Mouse (Mus musculus): Measurements from ENCODE around the gene Pak1ip1. TPM values are rescaled to one million over a fixed set of nuclear protein-coding genes. Genes with fewer than 3 reads are reported as not detected.
"Not testable (repeated sequence)": the region's sequence is repeated elsewhere in the genome, so short reads cannot be mapped to it uniquely, and the experiment has no call there.

The Pak1ip1 gene
- polyA plus RNA-seq, 1 experiment from 2014 or later: 105 TPM

- Histone ChIP-seq H3K27me3 (replicated peaks; ENCODE audit: control insufficient read depth, insufficient read depth, low read length) (no peaks in the 10 kb centered on the region), H3K4me1 (replicated peaks; ENCODE audit: control insufficient read depth, insufficient read depth, low read length) (no peaks in the 10 kb centered on the region), H3K36me3 (ENCODE audit: control insufficient read depth, insufficient read depth, low read length) (no peaks in the 10 kb centered on the region), H3K9me3 (ENCODE audit: control insufficient read depth, low read length) (no peaks in the 10 kb centered on the region), H3K4me3 (ENCODE audit: low read depth, low read length) (no peak overlapping the region), H3K27ac (ENCODE audit: low read depth, low read length) (no peak overlapping the region), H3K4me2 (no peak overlapping the region), H3K9ac (ENCODE audit: low read depth, low read length) (no peak overlapping the region)
- WGBS: 67% methylated on average over 2 of the region's 2 CpGs
- ATAC-seq (replicated peaks; ENCODE audit: low FRiP score): no peak
- no peak for DNase-seq (ENCODE audit: low spot score)
Measured at GRCm38 (mm10) chr13:40971831-40972230, 29.0 kb upstream of the Pak1ip1 start.

DNA sequence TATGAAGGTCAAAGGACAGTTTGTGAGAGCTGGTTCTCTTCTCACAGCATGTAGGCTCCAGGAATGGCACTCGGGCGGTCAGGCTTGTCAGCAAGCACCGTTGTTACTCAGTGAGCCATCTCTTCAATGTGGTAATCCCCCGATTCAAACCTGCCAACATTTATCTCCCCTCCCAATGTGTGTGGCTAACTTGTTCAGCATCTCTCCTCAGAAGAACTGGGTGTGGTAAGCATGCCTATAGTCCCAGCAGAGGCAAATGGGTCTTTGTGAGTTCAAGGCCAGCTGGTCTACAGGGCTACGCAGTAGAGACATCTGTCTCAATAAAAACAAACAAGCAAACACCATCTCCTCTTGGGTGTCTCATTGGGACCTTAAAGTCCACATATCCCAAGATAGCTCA lies 27.8 kb upstream of the Pak1ip1 start:
- no peaks in the 10 kb centered on the region for H3K4me1 ChIP-seq (replicated peaks; ENCODE audit: control insufficient read depth, insufficient read depth, low read length)
- H3K9ac ChIP-seq (ENCODE audit: low read depth, low read length): no peak overlapping the region
- DNase-seq (ENCODE audit: low spot score) (no peak), ATAC-seq (replicated peaks; ENCODE audit: low FRiP score) (no peak)
- H3K27ac ChIP-seq (ENCODE audit: low read depth, low read length): no peak overlapping the region
- H3K9me3 ChIP-seq (ENCODE audit: control insufficient read depth, low read length): no peaks in the 10 kb centered on the region
- H3K4me2 ChIP-seq: no peak overlapping the region
- no peaks in the 10 kb centered on the region for H3K36me3 ChIP-seq (ENCODE audit: control insufficient read depth, insufficient read depth, low read length)
- no peak overlapping the region for H3K4me3 ChIP-seq (ENCODE audit: low read depth, low read length)
- no peaks in the 10 kb centered on the region for H3K27me3 ChIP-seq (replicated peaks; ENCODE audit: control insufficient read depth, insufficient read depth, low read length)
- 87% methylated on average over 5 of the region's 5 CpGs for WGBS

DNA sequence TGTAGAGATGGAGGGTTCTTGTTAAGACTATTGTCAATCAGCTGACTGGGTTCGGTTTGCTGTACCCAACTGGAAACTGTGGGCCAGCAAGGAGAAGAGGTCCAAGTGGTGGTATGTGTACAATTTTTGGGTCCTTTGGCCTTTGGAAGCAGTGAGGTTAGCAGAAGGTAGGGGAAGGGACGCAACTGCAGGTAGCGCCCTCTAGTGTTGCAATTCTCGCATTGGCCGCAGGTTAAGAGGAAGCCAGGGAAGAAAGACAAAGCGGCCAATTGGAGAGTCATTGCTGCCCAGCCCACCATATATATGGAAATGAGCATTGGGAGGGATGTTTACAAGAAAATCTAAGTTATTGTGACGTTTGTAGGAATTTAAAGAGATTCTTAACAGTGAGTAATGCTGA lies 23.2 kb upstream of the Pak1ip1 start:
- H3K4me3 ChIP-seq (ENCODE audit: low read depth, low read length): no peak overlapping the region
- H3K36me3 ChIP-seq (ENCODE audit: control insufficient read depth, insufficient read depth, low read length): no peaks in the 10 kb centered on the region
- H3K27ac ChIP-seq (ENCODE audit: low read depth, low read length): no peak overlapping the region
- H3K9ac ChIP-seq (ENCODE audit: low read depth, low read length): no peak overlapping the region
- no peaks in the 10 kb centered on the region for H3K4me1 ChIP-seq (replicated peaks; ENCODE audit: control insufficient read depth, insufficient read depth, low read length)
- WGBS: 13% methylated on average over 7 of the region's 7 CpGs
- no peak overlapping the region for H3K4me2 ChIP-seq
- no peaks in the 10 kb centered on the region for H3K9me3 ChIP-seq (ENCODE audit: control insufficient read depth, low read length)
- no peak for ATAC-seq (replicated peaks; ENCODE audit: low FRiP score)
- no peak for DNase-seq (ENCODE audit: low spot score)
- no peaks in the 10 kb centered on the region for H3K27me3 ChIP-seq (replicated peaks; ENCODE audit: control insufficient read depth, insufficient read depth, low read length)

DNA sequence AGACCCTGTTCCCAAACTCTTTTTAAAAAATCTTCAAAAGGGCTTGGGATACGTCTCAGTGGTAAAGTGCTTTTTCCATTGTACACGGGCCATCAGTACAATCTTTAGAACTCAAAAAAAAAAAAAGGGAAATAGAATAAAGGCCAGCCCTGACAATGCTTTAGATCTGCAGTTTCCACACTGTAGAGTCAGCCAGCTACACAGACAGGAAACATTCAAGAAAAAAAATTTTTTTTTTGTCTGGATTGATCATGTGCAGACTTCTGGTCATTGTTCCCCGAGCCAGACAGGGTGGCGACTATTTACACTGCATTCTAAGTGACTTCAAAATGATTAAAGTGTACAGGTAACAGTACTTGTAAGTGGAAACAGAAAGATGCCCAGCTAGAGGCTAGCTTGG lies 22.2 kb upstream of the Pak1ip1 start:
- ATAC-seq (replicated peaks; ENCODE audit: low FRiP score) (no peak), DNase-seq (ENCODE audit: low spot score) (no peak)
- Histone ChIP-seq H3K9ac (ENCODE audit: low read depth, low read length) (no peak overlapping the region), H3K9me3 (ENCODE audit: control insufficient read depth, low read length) (no peaks in the 10 kb centered on the region), H3K27me3 (replicated peaks; ENCODE audit: control insufficient read depth, insufficient read depth, low read length) (no peaks in the 10 kb centered on the region), H3K4me3 (ENCODE audit: low read depth, low read length) (no peak overlapping the region), H3K4me2 (no peak overlapping the region), H3K4me1 (replicated peaks; ENCODE audit: control insufficient read depth, insufficient read depth, low read length) (no peaks in the 10 kb centered on the region; the same call in 1 of the 2 replicates), H3K27ac (ENCODE audit: low read depth, low read length) (no peak overlapping the region), H3K36me3 (ENCODE audit: control insufficient read depth, insufficient read depth, low read length) (no peaks in the 10 kb centered on the region)
- 58% methylated on average over 4 of the region's 4 CpGs for WGBS

DNA sequence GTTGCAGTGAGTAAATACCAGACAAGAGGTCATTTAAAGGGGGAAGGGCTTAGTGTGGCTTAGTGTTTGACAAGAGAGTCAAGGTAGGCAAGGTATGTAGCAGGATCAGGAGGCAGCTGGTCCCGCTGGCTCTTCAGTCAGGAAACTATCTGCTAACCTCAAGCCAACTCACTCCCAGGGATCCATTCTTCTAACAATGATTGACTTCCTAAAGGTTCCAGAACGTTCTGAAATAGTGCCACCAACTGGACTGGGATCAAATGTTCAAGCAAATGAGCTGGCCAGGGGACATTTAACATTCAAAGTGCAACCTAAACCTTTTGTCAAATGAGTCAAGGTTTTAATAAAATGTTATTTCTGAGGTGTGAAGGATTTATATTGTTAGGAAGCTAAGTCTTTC lies 21.5 kb upstream of the Pak1ip1 start:
- Histone ChIP-seq H3K9ac (ENCODE audit: low read depth, low read length) (no peak overlapping the region), H3K9me3 (ENCODE audit: control insufficient read depth, low read length) (no peaks in the 10 kb centered on the region), H3K27me3 (replicated peaks; ENCODE audit: control insufficient read depth, insufficient read depth, low read length) (no peaks in the 10 kb centered on the region), H3K4me3 (ENCODE audit: low read depth, low read length) (no peak overlapping the region), H3K36me3 (ENCODE audit: control insufficient read depth, insufficient read depth, low read length) (no peaks in the 10 kb centered on the region), H3K4me1 (replicated peaks; ENCODE audit: control insufficient read depth, insufficient read depth, low read length) (no peaks in the 10 kb centered on the region; the same call in 1 of the 2 replicates), H3K4me2 (no peak overlapping the region), H3K27ac (ENCODE audit: low read depth, low read length) (no peak overlapping the region)
- ATAC-seq (replicated peaks; ENCODE audit: low FRiP score) (no peak), DNase-seq (ENCODE audit: low spot score) (no peak)
- 44% methylated on average over 2 of the region's 2 CpGs for WGBS

DNA sequence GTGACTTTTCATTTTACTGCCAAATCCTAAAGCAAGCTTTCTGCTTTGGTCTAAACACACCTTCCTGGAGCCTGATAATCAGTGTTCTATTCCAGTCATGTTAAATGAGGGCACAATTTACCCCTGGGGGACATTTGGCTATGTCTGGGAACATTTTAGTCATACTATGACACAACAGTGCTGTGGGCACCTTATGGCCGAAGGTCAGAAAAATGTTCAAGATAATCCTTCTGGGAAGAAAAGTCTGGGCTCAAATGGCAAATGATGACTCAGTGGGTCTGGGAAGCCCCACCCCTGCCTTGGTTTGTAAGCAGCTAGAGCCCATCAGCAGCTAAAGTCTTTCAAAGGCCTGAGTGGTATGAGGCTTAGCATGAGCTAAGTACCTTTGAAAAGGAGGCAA lies 18.1 kb upstream of the Pak1ip1 start:
- 76% methylated on average over 1 of the region's 1 CpGs for WGBS
- Histone ChIP-seq H3K4me2 (no peak overlapping the region), H3K27me3 (replicated peaks; ENCODE audit: control insufficient read depth, insufficient read depth, low read length) (no peaks in the 10 kb centered on the region), H3K4me3 (ENCODE audit: low read depth, low read length) (no peak overlapping the region), H3K9me3 (ENCODE audit: control insufficient read depth, low read length) (no peaks in the 10 kb centered on the region), H3K36me3 (ENCODE audit: control insufficient read depth, insufficient read depth, low read length) (no peaks in the 10 kb centered on the region), H3K4me1 (replicated peaks; ENCODE audit: control insufficient read depth, insufficient read depth, low read length) (no peaks in the 10 kb centered on the region; the same call in 1 of the 2 replicates), H3K9ac (ENCODE audit: low read depth, low read length) (no peak overlapping the region), H3K27ac (ENCODE audit: low read depth, low read length) (no peak overlapping the region)
- ATAC-seq (replicated peaks; ENCODE audit: low FRiP score): no peak
- no peak for DNase-seq (ENCODE audit: low spot score)

- ATAC-seq (replicated peaks; ENCODE audit: low FRiP score) (no peak), DNase-seq (ENCODE audit: low spot score) (no peak)
- no peak overlapping the region for H3K9ac ChIP-seq (ENCODE audit: low read depth, low read length)
- no peaks in the 10 kb centered on the region; the same call in 1 of the 2 replicates for H3K4me1 ChIP-seq (replicated peaks; ENCODE audit: control insufficient read depth, insufficient read depth, low read length)
- WGBS: 90% methylated on average over 5 of the region's 5 CpGs
- H3K4me3 ChIP-seq (ENCODE audit: low read depth, low read length): no peak overlapping the region
- no peaks in the 10 kb centered on the region for H3K36me3 ChIP-seq (ENCODE audit: control insufficient read depth, insufficient read depth, low read length)
- H3K27me3 ChIP-seq (replicated peaks; ENCODE audit: control insufficient read depth, insufficient read depth, low read length): no peaks in the 10 kb centered on the region
- no peak overlapping the region for H3K4me2 ChIP-seq
- no peaks in the 10 kb centered on the region for H3K9me3 ChIP-seq (ENCODE audit: control insufficient read depth, low read length)
- no peak overlapping the region for H3K27ac ChIP-seq (ENCODE audit: low read depth, low read length)
Measured at GRCm38 (mm10) chr13:40986081-40986480, 14.7 kb upstream of the Pak1ip1 start.

DNA sequence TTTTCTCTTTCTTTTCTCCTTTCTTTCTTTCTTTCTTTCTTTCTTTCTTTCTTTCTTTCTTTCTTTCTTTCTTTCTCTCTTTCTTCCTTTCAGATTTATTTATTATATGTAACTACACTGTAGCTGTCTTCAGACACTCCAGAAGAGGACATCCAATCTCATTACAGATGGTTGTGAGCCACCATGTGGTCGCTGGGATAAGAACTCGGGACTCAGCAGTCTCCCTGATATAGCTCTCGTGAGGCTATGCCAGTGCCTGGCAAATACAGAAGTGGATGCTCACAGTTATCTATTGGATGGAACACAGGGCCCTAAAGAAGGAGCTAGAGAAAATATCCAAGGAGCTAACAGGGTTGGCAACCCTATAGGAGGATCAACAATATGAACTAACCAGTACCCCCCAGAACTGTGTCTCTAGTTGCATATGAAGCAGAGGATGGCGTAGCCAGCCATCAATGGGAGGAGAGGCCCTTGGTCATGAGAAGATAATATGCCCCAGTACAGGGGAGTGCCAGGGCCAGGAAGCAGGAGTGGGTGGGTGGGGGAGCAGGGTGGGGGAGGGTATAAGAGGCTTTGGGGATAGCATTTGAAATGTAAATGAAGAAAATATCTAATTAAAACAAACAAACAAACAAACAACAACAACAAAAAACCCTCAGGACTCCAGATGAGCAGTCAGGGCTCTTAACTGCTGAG lies 13.1 kb upstream of the Pak1ip1 start:
- H3K9me3 ChIP-seq (ENCODE audit: control insufficient read depth, low read length); H3K9ac ChIP-seq (ENCODE audit: low read depth, low read length); H3K4me3 ChIP-seq (ENCODE audit: low read depth, low read length); H3K4me1 ChIP-seq (replicated peaks; ENCODE audit: control insufficient read depth, insufficient read depth, low read length); DNase-seq (ENCODE audit: low spot score); H3K36me3 ChIP-seq (ENCODE audit: control insufficient read depth, insufficient read depth, low read length); H3K27me3 ChIP-seq (replicated peaks; ENCODE audit: control insufficient read depth, insufficient read depth, low read length); H3K4me2 ChIP-seq; H3K27ac ChIP-seq (ENCODE audit: low read depth, low read length): not testable (repeated sequence)
- WGBS: 39% methylated on average over 4 of the region's 4 CpGs
- ATAC-seq (replicated peaks; ENCODE audit: low FRiP score): peak; percentile 66; the same call in 1 of the 2 replicates

GRCm38 (mm10) chr13:40988418-40988817 lies 12.4 kb upstream of the Pak1ip1 start:
- Histone ChIP-seq H3K4me3 (ENCODE audit: low read depth, low read length) (no peak overlapping the region), H3K27me3 (replicated peaks; ENCODE audit: control insufficient read depth, insufficient read depth, low read length) (no peaks in the 10 kb centered on the region), H3K9me3 (ENCODE audit: control insufficient read depth, low read length) (no peaks in the 10 kb centered on the region), H3K36me3 (ENCODE audit: control insufficient read depth, insufficient read depth, low read length) (no peaks in the 10 kb centered on the region), H3K4me2 (no peak overlapping the region), H3K9ac (ENCODE audit: low read depth, low read length) (no peak overlapping the region), H3K27ac (ENCODE audit: low read depth, low read length) (no peak overlapping the region), H3K4me1 (replicated peaks; ENCODE audit: control insufficient read depth, insufficient read depth, low read length) (no peaks in the 10 kb centered on the region; the same call in 1 of the 2 replicates)
- ATAC-seq (replicated peaks; ENCODE audit: low FRiP score): no peak
- 59% methylated on average over 2 of the region's 2 CpGs for WGBS
- DNase-seq (ENCODE audit: low spot score): no peak

Data from liver, embryonic 11.5 days (tissue).